Mouse (Mus musculus): ENCODE data around the gene Prdx1. TPM values are rescaled to one million over a fixed set of nuclear protein-coding genes. Genes with fewer than 3 reads are reported as not detected.

The Prdx1 gene
- polyA plus RNA-seq, 1 experiment from 2014 or later: 1,024 TPM

DNA sequence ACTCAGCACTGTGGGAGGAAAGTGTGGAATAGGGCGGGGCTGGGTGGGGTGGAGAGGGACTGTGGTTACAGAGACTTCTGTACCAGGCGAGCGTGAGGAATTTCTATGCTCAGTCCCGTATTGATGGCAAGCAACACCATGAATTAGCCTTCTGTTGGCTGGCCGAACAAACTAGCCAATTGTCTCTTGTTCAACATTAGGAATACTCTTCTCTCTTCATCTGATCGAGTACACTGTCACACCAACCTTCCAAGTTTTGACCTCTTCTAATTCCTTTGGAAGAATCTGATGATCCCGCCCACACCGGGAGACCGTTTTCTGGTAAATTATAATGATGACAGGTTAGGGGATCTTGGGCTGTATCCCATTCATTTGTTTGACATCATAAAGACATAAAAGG is 22.3 kb downstream of the Prdx1 start:
- Histone ChIP-seq H3K36me3 (ENCODE audit: control insufficient read depth, insufficient read depth, low read length) (0 out of 2 replicates have a peak, but pooled peaks cover 3% of the 10 kb centered on the region), H3K9ac (ENCODE audit: low read depth, low read length) (peak overlapping the region; percentile 81), H3K9me3 (replicated peaks; ENCODE audit: control insufficient read depth, low read length) (no peaks in the 10 kb centered on the region), H3K27me3 (ENCODE audit: control insufficient read depth, insufficient read depth, low read length) (no peaks in the 10 kb centered on the region), H3K4me1 (ENCODE audit: control insufficient read depth, insufficient read depth, low read length) (peaks cover 8% of the 10 kb centered on the region; the same call in 1 of the 2 replicates), H3K4me2 (peak overlapping the region; percentile 88), H3K4me3 (ENCODE audit: low read depth, low read length) (peak overlapping the region; percentile 70), H3K27ac (ENCODE audit: low read depth, low read length) (no peak overlapping the region)
- ATAC-seq (replicated peaks; ENCODE audit: insufficient number of reproducible peaks, low FRiP score, low TSS enrichment): no peak
- WGBS (ENCODE audit: insufficient replicate concordance): 21% methylated on average over 9 of the region's 9 CpGs

DNA sequence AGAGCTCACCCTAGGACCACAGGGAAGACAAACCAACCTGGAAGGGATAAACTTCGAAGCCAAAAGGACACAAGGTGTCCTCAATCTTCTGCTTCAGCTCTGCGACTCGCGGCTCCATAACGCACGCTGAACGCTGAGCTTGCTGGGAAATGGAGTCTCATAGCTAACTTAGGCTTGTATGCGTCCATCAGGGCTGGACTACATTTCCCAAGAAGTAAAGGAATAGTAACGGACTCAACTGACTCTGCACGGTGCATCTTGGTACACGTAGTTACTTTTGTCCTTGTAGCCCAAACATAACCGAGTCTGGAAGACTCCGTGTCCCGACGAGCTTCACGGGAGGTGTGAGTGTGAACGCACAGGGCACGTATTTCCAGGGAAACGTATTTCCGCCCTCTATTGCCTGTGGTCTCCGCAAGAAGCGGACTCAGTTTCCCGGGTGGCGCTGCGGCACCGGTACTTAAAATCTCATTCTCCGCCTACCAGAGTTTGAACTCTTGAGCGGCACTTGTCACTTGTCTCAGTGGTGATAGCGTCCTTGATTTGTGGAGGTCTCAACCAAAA is 22.9 kb downstream of the Prdx1 start, which contains the start of the genes Mmachc and Ccdc163:
Gene Mmachc (minus strand): TSS at position 206 of the 564 bp plus-strand sequence.
Gene Ccdc163 (plus strand): TSS at position 309 of the 564 bp plus-strand sequence.
- ATAC-seq (replicated peaks; ENCODE audit: insufficient number of reproducible peaks, low FRiP score, low TSS enrichment): peak; percentile 90
- Histone ChIP-seq H3K27me3 (ENCODE audit: control insufficient read depth, insufficient read depth, low read length) (no peaks in the 10 kb centered on the region), H3K4me3 (ENCODE audit: low read depth, low read length) (peak within 1 kb of the TSS; percentile 70), H3K4me1 (ENCODE audit: control insufficient read depth, insufficient read depth, low read length) (peaks cover 8% of the 10 kb centered on the region; the same call in 1 of the 2 replicates), H3K9me3 (replicated peaks; ENCODE audit: control insufficient read depth, low read length) (no peaks in the 10 kb centered on the region), H3K27ac (ENCODE audit: low read depth, low read length) (no peak within 1 kb of the TSS), H3K9ac (ENCODE audit: low read depth, low read length) (peak within 1 kb of the TSS; percentile 81), H3K4me2 (peak within 1 kb of the TSS; percentile 88), H3K36me3 (ENCODE audit: control insufficient read depth, insufficient read depth, low read length) (0 out of 2 replicates have a peak, but pooled peaks cover 3% of the 10 kb centered on the region)
- WGBS (ENCODE audit: insufficient replicate concordance): under 1% methylated on average over 29 of the region's 29 CpGs

GRCm38 (mm10) chr4:116708791-116709390 is 23.5 kb downstream of the Prdx1 start:
- no peaks in the 10 kb centered on the region for H3K27me3 ChIP-seq (ENCODE audit: control insufficient read depth, insufficient read depth, low read length)
- peak overlapping the region; percentile 70 for H3K4me3 ChIP-seq (ENCODE audit: low read depth, low read length)
- peak overlapping the region; percentile 68 for H3K9ac ChIP-seq (ENCODE audit: low read depth, low read length)
- no peaks in the 10 kb centered on the region for H3K9me3 ChIP-seq (replicated peaks; ENCODE audit: control insufficient read depth, low read length)
- peaks cover 8% of the 10 kb centered on the region; the same call in 1 of the 2 replicates for H3K4me1 ChIP-seq (ENCODE audit: control insufficient read depth, insufficient read depth, low read length)
- H3K36me3 ChIP-seq (ENCODE audit: control insufficient read depth, insufficient read depth, low read length): no peaks in the 10 kb centered on the region
- H3K27ac ChIP-seq (ENCODE audit: low read depth, low read length): no peak overlapping the region
- WGBS (ENCODE audit: insufficient replicate concordance): 7% methylated on average over 9 of the region's 9 CpGs
- H3K4me2 ChIP-seq: peak overlapping the region; percentile 88
- 0 out of 2 replicates have a peak, but pooled peaks have one; percentile 8 for ATAC-seq (replicated peaks; ENCODE audit: insufficient number of reproducible peaks, low FRiP score, low TSS enrichment)

DNA sequence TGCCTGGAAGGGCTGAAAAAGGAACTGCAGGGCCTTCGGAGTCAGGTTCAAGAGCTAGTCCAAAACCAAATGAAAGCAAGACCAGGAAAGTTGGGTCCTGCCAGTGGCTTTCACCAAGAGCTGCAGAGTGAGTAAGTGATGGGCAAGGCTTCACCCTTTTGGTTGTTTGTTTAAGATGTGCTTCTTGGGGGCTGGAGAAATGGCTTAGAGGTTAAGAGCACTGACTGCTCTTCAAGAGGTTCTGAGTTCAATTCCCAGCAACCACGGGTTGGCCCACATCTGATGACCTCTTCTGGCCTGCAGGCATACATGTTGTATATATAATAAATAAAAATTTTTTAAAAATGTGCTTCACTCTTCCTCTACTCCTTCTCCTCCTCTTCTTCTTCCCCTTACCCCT is 24.8 kb downstream of the Prdx1 start:
- WGBS (ENCODE audit: insufficient replicate concordance): 90% methylated on average over 2 of the region's 2 CpGs
- Histone ChIP-seq H3K9me3 (replicated peaks; ENCODE audit: control insufficient read depth, low read length) (no peaks in the 10 kb centered on the region), H3K27me3 (ENCODE audit: control insufficient read depth, insufficient read depth, low read length) (no peaks in the 10 kb centered on the region), H3K4me2 (no peak overlapping the region), H3K36me3 (ENCODE audit: control insufficient read depth, insufficient read depth, low read length) (no peaks in the 10 kb centered on the region), H3K4me1 (ENCODE audit: control insufficient read depth, insufficient read depth, low read length) (peaks cover 8% of the 10 kb centered on the region; the same call in 1 of the 2 replicates), H3K9ac (ENCODE audit: low read depth, low read length) (no peak overlapping the region), H3K4me3 (ENCODE audit: low read depth, low read length) (no peak overlapping the region), H3K27ac (ENCODE audit: low read depth, low read length) (no peak overlapping the region)
- no peak for ATAC-seq (replicated peaks; ENCODE audit: insufficient number of reproducible peaks, low FRiP score, low TSS enrichment)

DNA sequence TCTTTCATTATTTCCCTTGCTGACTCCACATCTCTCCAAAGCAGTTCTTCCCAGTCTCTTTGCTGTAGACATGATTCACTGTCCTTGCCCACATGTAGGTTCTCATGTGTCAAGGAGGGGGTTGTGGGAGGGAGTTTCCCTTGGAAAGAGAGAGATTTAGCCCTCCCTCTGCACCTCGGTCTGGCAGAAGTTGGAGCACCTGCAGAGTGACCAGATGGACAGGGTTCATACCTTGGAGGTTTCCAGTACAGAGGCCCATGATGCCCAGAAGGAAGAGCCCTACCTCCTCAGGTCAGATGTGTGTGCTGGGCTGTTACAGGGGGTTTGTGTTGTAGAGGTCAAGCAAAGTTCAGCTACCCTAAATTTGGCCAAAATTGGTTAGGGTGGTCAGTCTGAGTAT is 27.2 kb downstream of the Prdx1 start:
- no peaks in the 10 kb centered on the region for H3K27me3 ChIP-seq (ENCODE audit: control insufficient read depth, insufficient read depth, low read length)
- WGBS (ENCODE audit: insufficient replicate concordance): 81% methylated on average over 1 of the region's 1 CpGs
- H3K4me1 ChIP-seq (ENCODE audit: control insufficient read depth, insufficient read depth, low read length): peaks cover 8% of the 10 kb centered on the region; the same call in 1 of the 2 replicates
- H3K4me2 ChIP-seq: no peak overlapping the region
- no peaks in the 10 kb centered on the region for H3K36me3 ChIP-seq (ENCODE audit: control insufficient read depth, insufficient read depth, low read length)
- no peak overlapping the region for H3K27ac ChIP-seq (ENCODE audit: low read depth, low read length)
- H3K4me3 ChIP-seq (ENCODE audit: low read depth, low read length): no peak overlapping the region
- no peak overlapping the region for H3K9ac ChIP-seq (ENCODE audit: low read depth, low read length)
- no peak for ATAC-seq (replicated peaks; ENCODE audit: insufficient number of reproducible peaks, low FRiP score, low TSS enrichment)
- H3K9me3 ChIP-seq (replicated peaks; ENCODE audit: control insufficient read depth, low read length): no peaks in the 10 kb centered on the region

DNA sequence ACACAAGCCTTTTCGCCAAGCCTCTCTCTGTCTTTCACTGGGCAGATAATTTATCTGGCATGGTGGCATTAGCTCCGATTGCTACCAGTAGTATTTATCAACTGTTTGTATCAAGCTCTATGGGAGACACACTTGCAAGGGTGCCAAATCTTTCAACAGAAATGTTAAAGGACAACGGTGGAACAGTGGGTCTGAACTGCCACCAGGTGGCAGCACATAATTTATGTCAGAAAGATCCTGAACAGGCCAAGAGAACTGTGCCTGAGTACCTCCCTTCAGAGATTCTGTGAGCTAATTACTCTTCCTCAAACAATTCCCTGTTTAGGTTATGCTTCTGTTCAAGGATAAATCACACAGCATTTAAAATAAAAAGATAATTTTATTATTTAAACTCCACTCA is 34.1 kb downstream of the Prdx1 start:
- no peak overlapping the region for H3K4me3 ChIP-seq (ENCODE audit: low read depth, low read length)
- no peaks in the 10 kb centered on the region for H3K9me3 ChIP-seq (replicated peaks; ENCODE audit: control insufficient read depth, low read length)
- H3K36me3 ChIP-seq (ENCODE audit: control insufficient read depth, insufficient read depth, low read length): no peaks in the 10 kb centered on the region
- no peak for ATAC-seq (replicated peaks; ENCODE audit: insufficient number of reproducible peaks, low FRiP score, low TSS enrichment)
- H3K9ac ChIP-seq (ENCODE audit: low read depth, low read length): no peak overlapping the region
- 17% methylated on average over 3 of the region's 3 CpGs for WGBS (ENCODE audit: insufficient replicate concordance)
- no peaks in the 10 kb centered on the region for H3K27me3 ChIP-seq (ENCODE audit: control insufficient read depth, insufficient read depth, low read length)
- no peak overlapping the region for H3K4me2 ChIP-seq
- no peak overlapping the region for H3K27ac ChIP-seq (ENCODE audit: low read depth, low read length)
- peaks cover 5% of the 10 kb centered on the region; the same call in 1 of the 2 replicates for H3K4me1 ChIP-seq (ENCODE audit: control insufficient read depth, insufficient read depth, low read length)

GRCm38 (mm10) chr4:116720343-116721097 is 35.2 kb downstream of the Prdx1 start, which contains the start of gene Tesk2:
Gene Tesk2 (plus strand): TSS chr4:116720948.
- H3K4me3 ChIP-seq (ENCODE audit: low read depth, low read length): peak within 1 kb of the TSS; percentile 77
- no peaks in the 10 kb centered on the region for H3K27me3 ChIP-seq (ENCODE audit: control insufficient read depth, insufficient read depth, low read length)
- peaks cover 5% of the 10 kb centered on the region; the same call in 1 of the 2 replicates for H3K4me1 ChIP-seq (ENCODE audit: control insufficient read depth, insufficient read depth, low read length)
- H3K27ac ChIP-seq (ENCODE audit: low read depth, low read length): peak within 1 kb of the TSS; percentile 72; the same call in 1 of the 2 replicates
- H3K9me3 ChIP-seq (replicated peaks; ENCODE audit: control insufficient read depth, low read length): no peaks in the 10 kb centered on the region
- peak within 1 kb of the TSS; percentile 71 for H3K4me2 ChIP-seq
- H3K36me3 ChIP-seq (ENCODE audit: control insufficient read depth, insufficient read depth, low read length): no peaks in the 10 kb centered on the region
- whole genome bisulfite sequencing (ENCODE audit: insufficient replicate concordance): under 1% methylated on average over 33 of the region's 34 CpGs
- peak within 1 kb of the TSS; percentile 79 for H3K9ac ChIP-seq (ENCODE audit: low read depth, low read length)
- peak; percentile 98 for ATAC-seq (replicated peaks; ENCODE audit: insufficient number of reproducible peaks, low FRiP score, low TSS enrichment)

DNA sequence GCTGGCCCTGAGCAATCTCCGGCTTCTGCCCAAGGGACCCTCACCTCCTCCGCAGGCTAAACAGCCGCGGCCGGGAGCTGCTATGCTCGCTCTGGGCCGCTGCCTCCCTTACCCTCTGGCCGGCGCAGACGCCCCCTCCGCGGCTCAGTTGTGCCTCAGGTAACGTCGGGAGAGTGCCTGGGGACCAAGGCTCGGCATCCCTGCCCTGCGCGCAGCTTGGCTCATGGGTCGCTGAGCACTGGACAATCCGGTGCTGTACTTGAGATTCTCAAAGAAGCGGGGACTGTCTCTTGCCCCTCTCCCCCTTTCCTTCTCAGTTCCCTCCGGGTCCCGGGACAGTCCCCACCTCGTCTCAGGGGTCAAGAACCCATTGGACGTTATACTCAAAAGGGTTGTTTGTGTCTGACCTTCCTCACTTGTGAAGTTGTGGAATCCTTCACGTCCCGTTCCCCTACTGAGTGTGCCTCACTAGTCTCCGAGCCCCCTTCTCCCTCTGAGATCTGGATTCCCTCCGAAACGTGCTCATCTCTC is 35.8 kb downstream of the Prdx1 start:
- Histone ChIP-seq H3K27ac (ENCODE audit: low read depth, low read length) (peak overlapping the region; percentile 72; the same call in 1 of the 2 replicates), H3K4me3 (ENCODE audit: low read depth, low read length) (peak overlapping the region; percentile 77), H3K4me2 (peak overlapping the region; percentile 71), H3K4me1 (ENCODE audit: control insufficient read depth, insufficient read depth, low read length) (peaks cover 5% of the 10 kb centered on the region; the same call in 1 of the 2 replicates), H3K27me3 (ENCODE audit: control insufficient read depth, insufficient read depth, low read length) (no peaks in the 10 kb centered on the region), H3K36me3 (ENCODE audit: control insufficient read depth, insufficient read depth, low read length) (no peaks in the 10 kb centered on the region), H3K9me3 (replicated peaks; ENCODE audit: control insufficient read depth, low read length) (no peaks in the 10 kb centered on the region), H3K9ac (ENCODE audit: low read depth, low read length) (peak overlapping the region; percentile 79)
- peak; percentile 60 for ATAC-seq (replicated peaks; ENCODE audit: insufficient number of reproducible peaks, low FRiP score, low TSS enrichment)
- under 1% methylated on average over 29 of the region's 29 CpGs for WGBS (ENCODE audit: insufficient replicate concordance)
